Mouse (Mus musculus) retina, postnatal 7 days (tissue): ENCODE data around the gene Olfr1025-ps1.

Experiments used
- DNase-seq: peaks from one replicate; pipeline ENCODE4 v3.0.0-alpha.2; 2012; ENCODE audit warnings: low read depth, low spot score

The Olfr1025-ps1 gene

DNA sequence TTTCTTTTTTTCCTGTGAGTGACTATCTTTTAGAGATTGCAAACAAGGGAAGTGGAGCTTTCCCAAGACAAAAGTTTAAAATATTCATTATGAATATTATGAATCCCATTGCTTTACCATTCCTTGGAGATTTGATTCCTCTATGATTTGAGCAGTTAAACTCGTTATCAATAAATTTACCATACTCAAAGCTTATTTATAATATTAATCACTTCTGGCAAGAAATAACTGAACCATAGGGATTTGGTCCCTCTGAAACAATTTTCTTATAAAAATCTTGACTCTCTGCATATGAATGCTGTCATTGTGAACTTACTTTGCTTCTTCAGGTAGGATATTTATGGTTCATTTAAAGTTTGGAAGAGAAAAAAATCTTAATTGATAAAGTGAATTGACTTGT is at the start of gene Olfr1025-ps1:
TSS of gene Olfr1025-ps1 (plus strand) at position 301 of the 400 bp plus-strand sequence.
- DNase-seq: no peak

DNA sequence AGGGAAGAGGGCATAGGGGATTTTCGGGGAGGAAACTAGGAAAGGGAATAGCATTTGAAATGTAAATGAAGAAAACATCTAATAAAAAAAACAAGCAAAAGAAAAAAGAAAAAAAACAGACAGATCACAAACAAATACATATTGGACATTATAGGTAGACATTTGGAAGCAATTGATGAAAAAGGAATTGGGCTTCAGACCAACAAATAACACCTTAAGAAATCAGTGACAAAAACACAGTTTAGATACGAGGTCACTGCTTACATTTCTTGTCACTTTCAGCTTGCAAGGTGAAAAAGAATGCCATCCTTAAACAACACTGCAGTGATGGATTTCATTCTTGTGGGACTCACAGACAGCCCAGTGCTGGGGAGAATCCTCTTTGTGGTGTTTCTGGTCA is 46.7 kb upstream of the Olfr1025-ps1 start, which contains the start of gene Olfr1022:
TSS of gene Olfr1022 (plus strand) at position 301 of the 400 bp plus-strand sequence.
- no peak for DNase-seq

DNA sequence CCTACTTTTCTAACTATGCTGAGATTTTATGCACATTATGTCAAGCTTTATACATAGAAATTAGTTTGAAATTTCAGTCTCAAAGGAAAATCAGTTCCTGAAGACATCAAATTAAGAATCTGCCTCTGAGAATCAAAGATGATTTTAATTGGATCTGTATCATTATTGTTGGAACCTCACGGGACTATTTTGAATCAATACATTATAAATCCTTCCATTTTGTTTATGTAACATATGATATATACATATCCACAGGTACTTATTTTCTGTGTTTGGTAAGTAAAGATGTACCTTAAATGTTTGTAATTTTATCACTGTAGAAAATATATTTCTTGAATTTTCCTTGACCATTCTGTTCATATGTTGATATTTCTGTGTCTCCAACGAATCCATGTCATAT is 29.7 kb upstream of the Olfr1025-ps1 start, which contains the start of gene Olfr1023:
TSS of gene Olfr1023 (plus strand) at position 301 of the 400 bp plus-strand sequence.
- DNase-seq: no peak

DNA sequence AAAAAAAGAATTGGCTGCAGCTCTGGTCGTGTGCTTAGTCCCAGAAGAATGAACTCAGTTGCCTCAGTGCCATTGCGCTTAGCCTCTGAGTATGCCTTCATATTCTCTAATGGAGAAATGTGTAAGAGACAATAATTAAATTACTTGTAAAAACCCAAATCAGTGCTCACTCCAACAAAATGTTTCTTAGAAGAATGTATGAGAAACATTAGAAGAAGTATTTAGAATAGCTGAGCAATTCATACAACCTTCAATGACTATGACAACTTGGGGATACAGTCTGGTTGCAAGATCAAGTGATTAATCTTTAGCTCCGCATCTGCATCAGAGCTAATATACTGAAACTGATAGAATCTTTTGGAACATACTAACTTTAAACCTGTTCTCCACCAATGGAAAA is 10.0 kb upstream of the Olfr1025-ps1 start, which contains the start of gene Olfr1024:
TSS of gene Olfr1024 (minus strand) at position 101 of the 400 bp plus-strand sequence.
- DNase-seq: no peak

DNA sequence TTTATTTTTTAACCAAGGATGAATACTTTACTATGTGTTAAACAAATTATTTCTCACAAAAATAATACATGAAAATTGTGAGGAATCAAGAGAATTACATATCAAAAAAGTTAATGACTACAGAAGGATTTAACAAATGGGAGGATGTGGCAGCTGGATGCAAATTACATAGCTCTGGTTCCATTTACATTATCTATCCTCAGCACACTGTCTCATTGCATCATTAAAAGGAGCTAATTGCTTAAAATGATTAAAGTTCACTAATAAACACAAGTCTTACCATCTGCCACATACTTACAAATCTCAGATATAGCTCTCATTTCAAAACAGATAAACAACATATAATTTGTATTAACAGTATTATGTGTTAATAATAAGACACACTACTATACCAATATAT is 1.8 kb upstream of the Olfr1025-ps1 start:
- DNase-seq: no peak

DNA sequence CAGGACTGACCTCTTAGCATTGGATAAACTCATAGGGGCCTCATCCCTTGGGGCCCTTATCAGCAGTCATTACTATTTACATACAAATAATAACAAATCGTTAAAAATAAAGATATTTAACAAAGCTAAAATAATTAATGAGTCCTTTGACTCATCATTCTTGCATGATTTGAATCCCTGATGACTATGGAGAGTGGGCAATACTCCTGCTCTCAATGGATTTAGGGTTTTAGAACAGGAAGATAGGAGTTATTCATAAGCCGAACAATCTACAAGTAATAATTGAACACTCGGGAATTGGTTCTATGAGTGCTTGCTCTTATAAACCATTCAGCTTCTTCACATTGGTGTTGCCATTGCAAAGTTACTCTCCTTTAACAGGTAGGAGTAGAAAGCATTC is 6.3 kb downstream of the Olfr1025-ps1 start, which contains the start of gene Olfr1026:
TSS of gene Olfr1026 (plus strand) at position 301 of the 400 bp plus-strand sequence.
- DNase-seq: no peak

DNA sequence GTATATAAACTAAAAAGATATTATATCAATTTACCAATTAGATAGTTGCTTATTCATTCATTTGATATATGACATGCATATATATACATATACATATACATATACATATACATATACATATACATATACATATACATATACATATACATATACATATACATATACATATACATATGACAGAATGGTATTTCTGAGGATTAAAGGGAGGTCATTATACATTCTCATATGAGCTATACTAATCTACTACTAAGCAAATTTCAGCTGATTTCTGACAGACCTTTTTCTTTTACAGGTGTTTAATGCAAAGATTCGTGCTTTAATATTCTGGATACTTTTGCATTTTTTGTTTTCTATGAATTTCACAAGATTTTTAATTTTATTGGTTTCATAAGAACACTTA is 35.1 kb downstream of the Olfr1025-ps1 start, which contains the start of gene Olfr1028:
TSS of gene Olfr1028 (plus strand) at position 301 of the 400 bp plus-strand sequence.
- DNase-seq: no peak
